Mouse (Mus musculus) embryonic facial prominence, embryonic 10.5 days (tissue): ENCODE measurements at regions not wholly inside any gene's neighbourhood (a gene's known extent, or its start where the extent isn't known, plus 50 kb on each side); places are given as distances from the start of the nearest gene placed in this dataset.
A peak's percentile ranks its signal among the peaks of the same experiment; 100 is the strongest.

Experiments
- DNase-seq: peaks from one replicate; pipeline ENCODE4 v3.0.0-alpha.2; 2017; ENCODE audit warnings: low spot score
- H3K27ac ChIP-seq: fragments of 300-500 bp; sonication (generic); replicated peaks from 2 replicates; pipeline ENCODE4 v1.5.1; 2016; ENCODE audit warnings: mild to moderate bottlenecking
- H3K27me3 ChIP-seq: fragments of 300-500 bp; sonication (generic); replicated peaks from 2 replicates; pipeline ENCODE4 v1.6.1; 2016; ENCODE audit warnings: low read depth, mild to moderate bottlenecking; ENCODE audit not compliant: poor library complexity, severe bottlenecking
- H3K36me3 ChIP-seq: fragments of 300-500 bp; sonication (generic); replicated peaks from 2 replicates; pipeline ENCODE4 v1.6.1; 2016; ENCODE audit warnings: mild to moderate bottlenecking, moderate library complexity
- H3K4me1 ChIP-seq: fragments of 300-500 bp; sonication (generic); 2 replicates; pipeline ENCODE4 v1.6.1; 2016
- H3K4me3 ChIP-seq: fragments of 300-500 bp; sonication (generic); 2 replicates; pipeline ENCODE4 v1.5.1; 2016; ENCODE audit warnings: mild to moderate bottlenecking, moderate library complexity
- H3K9me3 ChIP-seq: fragments of 300-500 bp; sonication (generic); 2 replicates; pipeline ENCODE4 v1.6.1; 2016; ENCODE audit warnings: mild to moderate bottlenecking
- WGBS: fragments of 180-500 bp; shearing (Covaris S2); methylation state at CpG from one replicate; pipeline ENCODE4 v1.1.7; 2016; 5-methylcytosine and 5-hydroxymethylcytosine counted together

GRCm38 (mm10) chr17:59359503-59359902 lies 346.3 kb upstream of the Nudt12 start:
- WGBS = 79% methylated on average over 5 of the region's 5 CpGs
- Histone ChIP-seq H3K9me3 (no peaks in the 10 kb centered on the region), H3K36me3 (no peaks in the 10 kb centered on the region), H3K27ac (no peak overlapping the region), H3K4me1 (peaks cover 7% of the 10 kb centered on the region), H3K4me3 (no peak overlapping the region), H3K27me3 (no peaks in the 10 kb centered on the region)
- DNase-seq = no peak

GRCm38 (mm10) chr17:59345526-59345925 lies 332.4 kb upstream of the Nudt12 start:
- Histone ChIP-seq H3K27ac (no peak overlapping the region), H3K4me1 (no peaks in the 10 kb centered on the region), H3K4me3 (no peak overlapping the region), H3K36me3 (no peaks in the 10 kb centered on the region), H3K9me3 (no peaks in the 10 kb centered on the region), H3K27me3 (no peaks in the 10 kb centered on the region)
- WGBS = 91% methylated on average over 4 of the region's 4 CpGs
- no peak for DNase-seq

DNA sequence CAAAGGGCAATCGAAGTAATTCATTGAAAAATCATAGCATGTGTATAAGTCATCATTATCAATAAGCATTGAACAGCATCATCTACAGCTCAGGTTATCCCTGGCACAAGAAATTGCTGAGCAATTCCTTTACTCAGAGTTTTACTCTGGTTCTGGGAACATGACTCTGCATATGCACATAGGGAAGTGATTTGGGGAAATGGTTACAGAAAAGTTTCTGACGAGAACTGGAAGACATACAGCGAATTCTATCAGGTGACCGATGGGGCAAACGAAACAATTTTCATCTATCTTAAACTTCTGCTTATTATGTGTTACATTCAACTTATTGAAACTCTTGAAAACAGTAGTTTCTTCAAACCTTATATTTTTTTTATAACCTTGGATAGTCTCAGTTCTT lies 284.8 kb upstream of the Nudt12 start:
- H3K4me1 ChIP-seq = no peaks in the 10 kb centered on the region
- no peaks in the 10 kb centered on the region for H3K9me3 ChIP-seq
- H3K36me3 ChIP-seq = no peaks in the 10 kb centered on the region
- no peaks in the 10 kb centered on the region for H3K27me3 ChIP-seq
- DNase-seq = no peak
- WGBS = 89% methylated on average over 5 of the region's 5 CpGs
- H3K4me3 ChIP-seq = no peak overlapping the region
- no peak overlapping the region for H3K27ac ChIP-seq

DNA sequence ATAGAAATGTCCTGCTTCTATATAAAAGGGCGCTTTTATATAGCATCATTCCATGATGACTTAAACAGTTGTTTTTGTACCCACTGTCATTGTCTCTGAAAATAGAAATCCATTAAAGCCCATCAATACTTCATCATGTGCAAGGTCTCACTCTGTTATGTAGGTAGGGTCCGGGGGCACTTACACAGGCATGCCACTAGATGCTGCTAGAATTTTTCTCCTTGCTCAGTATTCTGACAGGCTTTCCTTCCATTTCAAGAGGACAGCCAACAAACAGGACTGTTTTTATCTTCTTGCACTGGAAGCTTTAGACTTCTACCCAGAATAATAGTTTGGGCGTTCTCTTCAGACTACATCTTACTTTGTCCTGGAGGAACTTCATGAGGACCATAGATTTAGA lies 268.2 kb upstream of the Nudt12 start:
- H3K27ac ChIP-seq = no peak overlapping the region
- no peaks in the 10 kb centered on the region for H3K36me3 ChIP-seq
- H3K4me1 ChIP-seq = no peaks in the 10 kb centered on the region
- H3K27me3 ChIP-seq = no peaks in the 10 kb centered on the region
- 59% methylated on average over 3 of the region's 3 CpGs for WGBS
- peak; percentile 15 for DNase-seq
- no peak overlapping the region for H3K4me3 ChIP-seq
- no peaks in the 10 kb centered on the region for H3K9me3 ChIP-seq

- WGBS = 76% methylated on average over 10 of the region's 10 CpGs
- no peaks in the 10 kb centered on the region for H3K9me3 ChIP-seq
- no peaks in the 10 kb centered on the region for H3K4me1 ChIP-seq
- H3K36me3 ChIP-seq = no peaks in the 10 kb centered on the region
- no peak overlapping the region for H3K27ac ChIP-seq
- H3K27me3 ChIP-seq = no peaks in the 10 kb centered on the region
- no peak overlapping the region for H3K4me3 ChIP-seq
- DNase-seq = no peak
Observed at GRCm38 (mm10) chr17:59279811-59280210, 266.6 kb upstream of the Nudt12 start.

DNA sequence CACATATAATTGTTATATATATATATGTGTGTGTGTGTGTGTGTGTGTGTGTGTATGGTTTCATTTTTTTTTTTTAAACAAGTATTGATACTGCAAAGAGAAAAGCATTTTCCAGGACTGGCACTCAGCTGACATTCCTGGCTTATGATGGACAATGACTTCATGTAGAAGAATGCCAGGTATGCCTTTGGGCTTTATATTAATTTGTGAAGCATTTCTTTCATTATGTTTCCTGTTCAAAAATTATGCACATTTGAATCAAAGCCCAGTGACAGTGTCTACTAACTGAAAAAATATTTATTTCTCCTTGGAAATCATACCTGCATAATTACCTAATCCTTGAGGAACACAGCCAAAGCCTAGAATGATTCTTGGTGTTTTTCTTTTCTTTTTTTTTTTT lies 256.4 kb upstream of the Nudt12 start:
- Histone ChIP-seq H3K4me1 (no peaks in the 10 kb centered on the region), H3K4me3 (no peak overlapping the region), H3K9me3 (no peaks in the 10 kb centered on the region), H3K27ac (no peak overlapping the region), H3K27me3 (no peaks in the 10 kb centered on the region), H3K36me3 (no peaks in the 10 kb centered on the region)
- DNase-seq = no peak

GRCm38 (mm10) chr17:59249000-59249399 lies 235.8 kb upstream of the Nudt12 start:
- 87% methylated on average over 5 of the region's 5 CpGs for WGBS
- Histone ChIP-seq H3K27me3 (no peaks in the 10 kb centered on the region), H3K4me1 (no peaks in the 10 kb centered on the region), H3K4me3 (no peak overlapping the region), H3K27ac (no peak overlapping the region), H3K9me3 (no peaks in the 10 kb centered on the region), H3K36me3 (no peaks in the 10 kb centered on the region)
- no peak for DNase-seq

DNA sequence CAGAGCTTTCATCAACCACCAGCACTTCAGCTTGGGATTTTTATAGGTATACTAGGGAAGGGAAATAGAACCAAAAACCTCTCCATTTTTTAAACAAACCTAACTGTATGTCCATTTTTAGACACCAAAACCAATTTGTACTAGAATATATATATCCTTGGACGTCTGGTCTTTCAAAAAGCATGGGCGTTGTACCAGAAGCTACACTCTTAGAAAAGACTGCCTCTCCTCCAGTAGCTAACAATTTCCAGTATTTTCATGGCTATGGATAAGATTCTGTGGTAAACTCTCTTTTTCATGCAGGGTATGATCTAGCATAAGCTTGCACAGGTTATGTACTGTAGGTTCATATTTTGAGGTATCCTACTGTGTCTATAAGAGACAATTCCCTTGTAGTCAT lies 219.1 kb upstream of the Nudt12 start:
- H3K27me3 ChIP-seq = no peaks in the 10 kb centered on the region
- no peaks in the 10 kb centered on the region for H3K36me3 ChIP-seq
- no peaks in the 10 kb centered on the region for H3K4me1 ChIP-seq
- H3K27ac ChIP-seq = no peak overlapping the region
- DNase-seq = no peak
- no peak overlapping the region for H3K4me3 ChIP-seq
- no peaks in the 10 kb centered on the region for H3K9me3 ChIP-seq
- 91% methylated on average over 2 of the region's 2 CpGs for WGBS
